Mouse (Mus musculus) CH12.LX (cell line): ENCODE measurements around the gene Csrp1. TPM values are rescaled to one million over a fixed set of nuclear protein-coding genes. Genes with fewer than 3 reads are reported as not detected.

Experiments used
- DNase-seq: peaks from one replicate; pipeline ENCODE4 v3.0.0-alpha.2; 2013; ENCODE audit errors: extremely low read depth
- H3K27ac ChIP-seq: 2 replicates; pipeline ENCODE4 v1.5.1; 2012; ENCODE audit warnings: low read depth, mild to moderate bottlenecking, control low read depth, moderate library complexity; ENCODE audit not compliant: insufficient read depth
- H3K27me3 ChIP-seq: replicated peaks from 2 replicates; pipeline ENCODE3; 2012; ENCODE audit warnings: inconsistent platforms
- H3K36me3 ChIP-seq, 2 experiments: replicated peaks in 1 of 2; 2 replicates each; pipeline versions ENCODE3 to v1.6.1; 2012; ENCODE audit warnings: inconsistent platforms in 1 of 2, low read length in 1 of 2, mild to moderate bottlenecking in 1 of 2, mixed read lengths in 1 of 2, moderate library complexity in 1 of 2; ENCODE audit not compliant: control insufficient read depth in 1 of 2, insufficient read depth in 1 of 2
- H3K4me1 ChIP-seq, 2 experiments: 2 replicates each; pipeline ENCODE4 v1.6.1; 2012; ENCODE audit warnings: inconsistent platforms in 1 of 2, moderate library complexity in 1 of 2; ENCODE audit not compliant: insufficient read depth in 2 of 2, control insufficient read depth in 1 of 2
- H3K4me2 ChIP-seq: 2 replicates; pipeline ENCODE4 v1.6.1; 2012; ENCODE audit warnings: low read depth, mild to moderate bottlenecking, control low read depth; ENCODE audit not compliant: poor library complexity, insufficient read depth, severe bottlenecking
- H3K4me3 ChIP-seq, 3 experiments: fragments of 150-350 bp in 1 of 3; sonication (generic) in 1 of 3; replicated peaks in 1 of 3; 2 replicates each; pipeline versions ENCODE3 to v1.5.1; 2011 to 2012; ENCODE audit warnings: low read depth in 2 of 3, low read length in 2 of 3, mild to moderate bottlenecking in 2 of 3, moderate library complexity in 2 of 3, control low read depth in 1 of 3, improper control_type of control experiment in 1 of 3, inconsistent platforms in 1 of 3, mixed read lengths in 1 of 3; ENCODE audit not compliant: poor library complexity in 1 of 3
- H3K79me2 ChIP-seq: replicated peaks from 2 replicates; pipeline ENCODE4 v1.6.1; 2012; ENCODE audit warnings: mild to moderate bottlenecking, moderate library complexity; ENCODE audit not compliant: control insufficient read depth, poor library complexity, insufficient read depth, severe bottlenecking; ENCODE audit errors: extremely low read depth
- H3K9ac ChIP-seq: 2 replicates; pipeline ENCODE4 v1.6.1; 2012; ENCODE audit warnings: low read depth, mild to moderate bottlenecking, control low read depth, moderate library complexity; ENCODE audit not compliant: insufficient read depth
- H3K9me3 ChIP-seq: replicated peaks from 2 replicates; pipeline ENCODE3; 2012; ENCODE audit warnings: low read length, inconsistent platforms, mixed read lengths
- BHLHE40 ChIP-seq: IDR thresholded peaks from 2 replicates; pipeline ENCODE4 v1.6.1; 2011; ENCODE audit warnings: mild to moderate bottlenecking, low read depth, low read length, improper control_type of control experiment
- CHD2 ChIP-seq: IDR thresholded peaks from 2 replicates; pipeline ENCODE4 v1.6.1; 2011; ENCODE audit warnings: low read length, improper control_type of control experiment
- CTCF ChIP-seq, 2 experiments: IDR thresholded peaks in 1 of 2; conservative IDR thresholded peaks in 1 of 2; 2 replicates each; pipeline ENCODE4 v1.5.1; 2011 to 2012; ENCODE audit warnings: low read depth in 2 of 2, low read length in 2 of 2, improper control_type of control experiment in 1 of 2, inconsistent platforms in 1 of 2, mild to moderate bottlenecking in 1 of 2, moderate library complexity in 1 of 2
- E2F4 ChIP-seq: IDR thresholded peaks from 2 replicates; pipeline ENCODE4 v1.6.1; 2011; ENCODE audit warnings: low read depth, low read length, improper control_type of control experiment; ENCODE audit not compliant: insufficient replicate concordance
- ELF1 ChIP-seq: IDR thresholded peaks from 2 replicates; pipeline ENCODE4 v1.6.1; 2014; ENCODE audit warnings: low read depth, mild to moderate bottlenecking, inconsistent platforms, low read length, improper control_type of control experiment
- EP300 ChIP-seq: IDR thresholded peaks from 2 replicates; pipeline ENCODE4 v1.6.1; 2011; ENCODE audit warnings: low read length, improper control_type of control experiment
- GABPA ChIP-seq: IDR thresholded peaks from 2 replicates; pipeline ENCODE4 v1.6.1; 2012; ENCODE audit warnings: low read depth, low read length, improper control_type of control experiment, inconsistent platforms; ENCODE audit not compliant: insufficient replicate concordance
- IRF4 ChIP-seq: IDR thresholded peaks from 2 replicates; pipeline ENCODE4 v1.6.1; 2014; ENCODE audit warnings: low read depth, mild to moderate bottlenecking, inconsistent platforms, low read length, improper control_type of control experiment
- JUND ChIP-seq: conservative IDR thresholded peaks from 2 replicates; pipeline ENCODE4 v1.6.1; 2011; ENCODE audit warnings: low read depth, low read length, improper control_type of control experiment
- KAT2A ChIP-seq: IDR thresholded peaks from 2 replicates; pipeline ENCODE4 v1.6.1; 2012; ENCODE audit warnings: low read length, improper control_type of control experiment, inconsistent platforms; ENCODE audit not compliant: insufficient replicate concordance
- MAX ChIP-seq: IDR thresholded peaks from 2 replicates; pipeline ENCODE4 v1.6.1; 2011; ENCODE audit warnings: low read length, improper control_type of control experiment
- MEF2A ChIP-seq: IDR thresholded peaks from 2 replicates; pipeline ENCODE4 v1.6.1; 2014; ENCODE audit warnings: low read depth, mild to moderate bottlenecking, inconsistent platforms, low read length, improper control_type of control experiment, borderline replicate concordance
- MXI1 ChIP-seq: IDR thresholded peaks from 2 replicates; pipeline ENCODE4 v1.6.1; 2011; ENCODE audit warnings: mild to moderate bottlenecking, low read depth, low read length, improper control_type of control experiment
- NRF1 ChIP-seq: IDR thresholded peaks from 2 replicates; pipeline ENCODE4 v1.6.1; 2014; ENCODE audit warnings: low read depth, mild to moderate bottlenecking, inconsistent platforms, low read length, improper control_type of control experiment, moderate library complexity
- POLR2A ChIP-seq: IDR thresholded peaks from 2 replicates; pipeline ENCODE4 v1.6.1; 2011; ENCODE audit warnings: low read depth, mild to moderate bottlenecking, improper control_type of control experiment, low read length
- SIN3A ChIP-seq: IDR thresholded peaks from 2 replicates; pipeline ENCODE4 v1.6.1; 2012; ENCODE audit warnings: low read length, improper control_type of control experiment, inconsistent platforms
- TCF12 ChIP-seq: IDR thresholded peaks from 2 replicates; pipeline ENCODE4 v1.6.1; 2014; ENCODE audit warnings: low read depth, mild to moderate bottlenecking, inconsistent platforms, low read length, improper control_type of control experiment
- UBTF ChIP-seq: IDR thresholded peaks from 2 replicates; pipeline ENCODE4 v1.6.1; 2012; ENCODE audit warnings: low read depth, mild to moderate bottlenecking, inconsistent platforms, low read length, improper control_type of control experiment, moderate library complexity
- USF2 ChIP-seq: conservative IDR thresholded peaks from 2 replicates; pipeline ENCODE4 v1.6.1; 2011; ENCODE audit warnings: low read depth, low read length, improper control_type of control experiment
- ZC3H11A ChIP-seq: IDR thresholded peaks from 2 replicates; pipeline ENCODE4 v1.6.1; 2012; ENCODE audit warnings: low read depth, mild to moderate bottlenecking, inconsistent platforms, low read length, improper control_type of control experiment
- ZKSCAN1 ChIP-seq: IDR thresholded peaks from 2 replicates; pipeline ENCODE4 v1.6.1; 2012; ENCODE audit warnings: low read depth, inconsistent platforms, low read length, improper control_type of control experiment, borderline replicate concordance
- ZMIZ1 ChIP-seq: IDR thresholded peaks from 2 replicates; pipeline ENCODE4 v1.6.1; 2012; ENCODE audit warnings: low read depth, mild to moderate bottlenecking, inconsistent platforms, low read length, improper control_type of control experiment
- dilution Hi-C: fragments of 300-500 bp; cut with MboI; formaldehyde crosslinking; loops from 2 replicates; pipeline ENCODE4 v1.14.3; 2020; ENCODE audit warnings: low sequenced_read_pairs; ENCODE audit not compliant: extremely low pct_unique_long_range_greater_than_20kb, extremely low pct_ligation_motif_present
- in situ Hi-C: fragments of 300-500 bp; cut with MboI; formaldehyde crosslinking; loops from 3 replicates; pipeline ENCODE4 v1.14.3; 2019; ENCODE audit warnings: low sequenced_read_pairs, low pct_ligation_motif_present, low pct_unique_long_range_greater_than_20kb, mixed read lengths
- polyA plus RNA-seq: library from polyadenylated mRNA; unstranded; fragments of >175 nt; gene quantifications from 2 replicates; pipeline ENCODE4 v1.2.1, GENCODE M21; 2012; ENCODE audit warnings: low read depth; ENCODE audit not compliant: insufficient read length
- total RNA-seq, 2 experiments: library from RNA; depleted of rRNA; stranded (reverse); fragments of 300-350 nt in 1 of 2; fragments of >200 nt in 1 of 2; gene quantifications; 2 replicates each; pipeline ENCODE4 v1.2.3; 2012 to 2014

Gene Csrp1
- total and polyA plus RNA-seq, 3 experiments: 45.9 to 54.3 (median 49.4) TPM

DNA sequence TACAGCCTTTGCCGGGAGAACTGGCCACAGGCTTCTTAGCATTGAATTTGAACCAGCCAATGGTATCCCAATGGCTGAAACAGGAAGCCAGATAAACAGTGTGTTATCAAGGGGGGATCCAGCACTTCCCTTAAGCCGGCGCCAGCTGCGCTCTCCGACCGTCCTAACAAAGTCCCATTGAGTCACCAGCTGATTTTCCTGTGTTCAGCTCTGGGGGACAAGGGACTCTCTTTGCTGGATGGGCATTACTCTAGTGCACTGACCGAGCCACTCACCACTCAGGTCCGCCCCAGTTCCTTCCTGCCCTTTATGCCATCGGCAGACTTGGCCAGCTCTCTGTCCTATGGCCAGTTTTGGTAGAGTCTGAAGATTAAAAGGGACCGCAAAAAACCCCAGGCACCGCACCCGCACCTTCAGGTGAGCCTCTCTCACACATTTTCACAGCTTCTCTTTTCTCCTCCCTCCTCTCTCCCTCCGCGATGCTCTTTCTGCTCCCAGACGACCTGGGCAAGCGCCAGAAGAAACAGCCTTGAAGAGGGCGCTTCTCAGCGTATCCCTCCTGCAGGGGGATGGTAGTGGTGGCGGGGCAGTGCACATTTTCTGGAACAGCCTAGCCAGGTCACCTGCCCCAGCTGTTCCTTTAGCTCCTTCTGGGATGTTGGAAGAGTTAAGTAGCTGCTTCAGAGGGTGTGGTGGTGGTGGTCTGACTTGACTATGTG lies 32.9 kb upstream of the Csrp1 start:
- H3K4me2 ChIP-seq: no peak overlapping the region
- TF ChIP-seq IRF4 (no peak), ELF1 (no peak)
- in situ Hi-C loops: no loop called here
- H3K27ac ChIP-seq: no peak overlapping the region
- no peak overlapping the region for H3K4me3 ChIP-seq
- no peak for DNase-seq
- H3K9ac ChIP-seq: no peak overlapping the region
- H3K27me3 ChIP-seq: peaks cover 84% of the 10 kb centered on the region
- no peaks in the 10 kb centered on the region for H3K4me1 ChIP-seq
- dilution Hi-C loops: no loop called here
- no peaks in the 10 kb centered on the region for H3K9me3 ChIP-seq
- no peaks in the 10 kb centered on the region for H3K79me2 ChIP-seq
- no peaks in the 10 kb centered on the region for H3K36me3 ChIP-seq

DNA sequence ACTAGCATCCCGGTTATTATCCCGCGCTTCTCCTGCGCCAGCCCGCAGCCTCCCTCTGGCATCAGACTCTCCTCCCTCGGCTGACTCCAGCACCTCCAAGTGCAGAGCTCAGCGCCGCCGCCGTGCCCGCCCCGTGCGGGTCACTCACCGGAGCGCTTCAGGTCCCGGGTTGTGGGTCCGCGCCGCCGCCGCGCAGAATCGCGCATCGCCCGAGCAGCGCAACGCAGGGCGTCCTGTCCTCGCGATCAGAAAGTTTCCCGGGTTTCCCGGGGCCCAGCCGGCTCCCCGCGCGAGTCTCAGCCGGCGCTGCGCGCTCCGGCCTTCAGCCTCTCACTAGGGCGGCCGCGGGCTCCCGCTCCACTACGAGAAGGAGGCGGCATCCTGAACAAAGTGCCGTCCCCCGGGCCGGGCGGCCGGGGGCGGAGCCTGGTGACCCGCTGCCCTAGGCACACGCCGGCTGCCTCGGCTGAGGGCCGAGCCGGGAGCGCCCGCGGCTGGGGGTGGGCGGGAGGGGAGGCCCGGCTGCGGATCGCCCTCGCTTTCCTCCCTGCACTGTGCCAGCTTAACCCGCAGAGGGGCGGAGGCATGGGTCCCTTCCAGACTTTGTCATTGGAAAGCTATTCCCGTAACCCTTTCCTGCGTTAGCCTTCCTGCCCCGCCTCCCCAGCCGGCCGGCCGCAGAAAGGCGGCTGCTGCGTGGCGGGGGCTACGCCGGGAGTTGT lies 31.9 kb upstream of the Csrp1 start:
- dilution Hi-C loops: no loop called here

DNA sequence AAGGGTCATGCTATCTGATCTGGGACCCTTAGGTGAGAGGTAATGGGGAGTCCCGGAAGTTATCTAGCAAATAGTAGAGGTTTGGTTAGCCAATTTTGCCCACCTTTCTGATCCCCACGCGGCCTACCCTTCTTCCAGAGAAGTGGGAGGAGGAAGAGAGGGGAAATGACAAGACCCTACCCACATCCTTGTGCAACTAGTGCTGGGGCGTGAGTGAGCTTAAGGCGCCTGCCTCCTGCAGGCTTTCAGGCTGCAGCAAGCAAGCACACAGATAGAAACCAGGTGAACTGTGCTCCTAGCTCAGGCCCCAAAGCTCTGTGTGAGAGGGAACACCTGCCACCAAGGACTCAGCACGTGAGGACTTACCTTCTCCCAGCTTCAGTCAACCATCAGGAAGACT lies 31.2 kb upstream of the Csrp1 start:
- Histone ChIP-seq H3K79me2 (no peaks in the 10 kb centered on the region), H3K4me1 (no peaks in the 10 kb centered on the region)

More for the DNA sequence above, 31.9 kb upstream of the Csrp1 start:
- H3K27ac ChIP-seq: no peak overlapping the region
- no peaks in the 10 kb centered on the region for H3K36me3 ChIP-seq
- no peaks in the 10 kb centered on the region for H3K4me1 ChIP-seq
- peak overlapping the region in 1 of 3 experiments; percentile 52 for H3K4me3 ChIP-seq
- DNase-seq: no peak
- H3K4me2 ChIP-seq: peak overlapping the region; percentile 98
- H3K9ac ChIP-seq: peak overlapping the region; percentile 41; the same call in 1 of the 2 replicates
- H3K79me2 ChIP-seq: no peaks in the 10 kb centered on the region
- H3K9me3 ChIP-seq: no peaks in the 10 kb centered on the region
- TF ChIP-seq MEF2A (no peak), MAX (no peak), CHD2 (no peak), POLR2A (no peak), ZMIZ1 (no peak), GABPA (no peak), MXI1 (no peak), NRF1 (0 out of 2 replicates have a peak, but pooled peaks have one; percentile 27), CTCF (conservative IDR thresholded peaks at IDR 0.05 in 1 of 2, IDR thresholded peaks at IDR 0.05 in 1 of 2; ENCODE audit: low read depth in 2 of 2, low read length in 2 of 2) (no peak), BHLHE40 (no peak), TCF12 (no peak), JUND (no peak), UBTF (0 out of 2 replicates have a peak, but pooled peaks have one; percentile 33)
- in situ Hi-C loops: no loop called here
- peaks cover 79% of the 10 kb centered on the region for H3K27me3 ChIP-seq

More for the DNA sequence above, 31.2 kb upstream of the Csrp1 start:
- Histone ChIP-seq H3K9ac (no peak overlapping the region), H3K27me3 (peaks cover 82% of the 10 kb centered on the region), H3K9me3 (no peaks in the 10 kb centered on the region), H3K27ac (no peak overlapping the region), H3K36me3 (no peaks in the 10 kb centered on the region), H3K4me3 (no peak overlapping the region), H3K4me2 (no peak overlapping the region)
- in situ Hi-C loops (no loop called here), dilution Hi-C loops (no loop called here)
- no peak for DNase-seq
- TF ChIP-seq USF2: no peak
- TF ChIP-seq E2F4: no peak
- TF ChIP-seq EP300: no peak
- TF ChIP-seq ZC3H11A: no peak
- TF ChIP-seq MXI1: no peak
- no peak for TF ChIP-seq CHD2
- no peak for TF ChIP-seq SIN3A
- no peak for TF ChIP-seq TCF12
- TF ChIP-seq MEF2A: no peak
- TF ChIP-seq KAT2A: no peak
- no peak for TF ChIP-seq ZKSCAN1
